Mouse (Mus musculus) CH12.LX (cell line): ENCODE results near the gene Spopl. TPM values are rescaled to one million over a fixed set of nuclear protein-coding genes. Genes with fewer than 3 reads are reported as not detected.

ENCODE experiments used
- DNase-seq: peaks from one replicate; pipeline ENCODE4 v3.0.0-alpha.2; 2013; ENCODE audit errors: extremely low read depth
- H3K27ac ChIP-seq: 2 replicates; pipeline ENCODE4 v1.5.1; 2012; ENCODE audit warnings: low read depth, mild to moderate bottlenecking, control low read depth, moderate library complexity; ENCODE audit not compliant: insufficient read depth
- H3K27me3 ChIP-seq: replicated peaks from 2 replicates; pipeline ENCODE3; 2012; ENCODE audit warnings: inconsistent platforms
- H3K36me3 ChIP-seq, 2 experiments: replicated peaks in 1 of 2; 2 replicates each; pipeline versions ENCODE3 to v1.6.1; 2012; ENCODE audit warnings: inconsistent platforms in 1 of 2, low read length in 1 of 2, mild to moderate bottlenecking in 1 of 2, mixed read lengths in 1 of 2, moderate library complexity in 1 of 2; ENCODE audit not compliant: control insufficient read depth in 1 of 2, insufficient read depth in 1 of 2
- H3K4me1 ChIP-seq, 2 experiments: 2 replicates each; pipeline ENCODE4 v1.6.1; 2012; ENCODE audit warnings: inconsistent platforms in 1 of 2, moderate library complexity in 1 of 2; ENCODE audit not compliant: insufficient read depth in 2 of 2, control insufficient read depth in 1 of 2
- H3K4me2 ChIP-seq: 2 replicates; pipeline ENCODE4 v1.6.1; 2012; ENCODE audit warnings: low read depth, mild to moderate bottlenecking, control low read depth; ENCODE audit not compliant: poor library complexity, insufficient read depth, severe bottlenecking
- H3K4me3 ChIP-seq, 3 experiments: fragments of 150-350 bp in 1 of 3; sonication (generic) in 1 of 3; replicated peaks in 1 of 3; 2 replicates each; pipeline versions ENCODE3 to v1.5.1; 2011 to 2012; ENCODE audit warnings: low read depth in 2 of 3, low read length in 2 of 3, mild to moderate bottlenecking in 2 of 3, moderate library complexity in 2 of 3, control low read depth in 1 of 3, improper control_type of control experiment in 1 of 3, inconsistent platforms in 1 of 3, mixed read lengths in 1 of 3; ENCODE audit not compliant: poor library complexity in 1 of 3
- H3K79me2 ChIP-seq: replicated peaks from 2 replicates; pipeline ENCODE4 v1.6.1; 2012; ENCODE audit warnings: mild to moderate bottlenecking, moderate library complexity; ENCODE audit not compliant: control insufficient read depth, poor library complexity, insufficient read depth, severe bottlenecking; ENCODE audit errors: extremely low read depth
- H3K9ac ChIP-seq: 2 replicates; pipeline ENCODE4 v1.6.1; 2012; ENCODE audit warnings: low read depth, mild to moderate bottlenecking, control low read depth, moderate library complexity; ENCODE audit not compliant: insufficient read depth
- H3K9me3 ChIP-seq: replicated peaks from 2 replicates; pipeline ENCODE3; 2012; ENCODE audit warnings: low read length, inconsistent platforms, mixed read lengths
- BHLHE40 ChIP-seq: IDR thresholded peaks from 2 replicates; pipeline ENCODE4 v1.6.1; 2011; ENCODE audit warnings: mild to moderate bottlenecking, low read depth, low read length, improper control_type of control experiment
- E2F4 ChIP-seq: IDR thresholded peaks from 2 replicates; pipeline ENCODE4 v1.6.1; 2011; ENCODE audit warnings: low read depth, low read length, improper control_type of control experiment; ENCODE audit not compliant: insufficient replicate concordance
- ELF1 ChIP-seq: IDR thresholded peaks from 2 replicates; pipeline ENCODE4 v1.6.1; 2014; ENCODE audit warnings: low read depth, mild to moderate bottlenecking, inconsistent platforms, low read length, improper control_type of control experiment
- MXI1 ChIP-seq: IDR thresholded peaks from 2 replicates; pipeline ENCODE4 v1.6.1; 2011; ENCODE audit warnings: mild to moderate bottlenecking, low read depth, low read length, improper control_type of control experiment
- NRF1 ChIP-seq: IDR thresholded peaks from 2 replicates; pipeline ENCODE4 v1.6.1; 2014; ENCODE audit warnings: low read depth, mild to moderate bottlenecking, inconsistent platforms, low read length, improper control_type of control experiment, moderate library complexity
- POLR2A ChIP-seq: IDR thresholded peaks from 2 replicates; pipeline ENCODE4 v1.6.1; 2011; ENCODE audit warnings: low read depth, mild to moderate bottlenecking, improper control_type of control experiment, low read length
- RAD21 ChIP-seq: IDR thresholded peaks from 2 replicates; pipeline ENCODE4 v1.6.1; 2011; ENCODE audit warnings: low read depth, mild to moderate bottlenecking, low read length, improper control_type of control experiment, moderate library complexity
- SIN3A ChIP-seq: IDR thresholded peaks from 2 replicates; pipeline ENCODE4 v1.6.1; 2012; ENCODE audit warnings: low read length, improper control_type of control experiment, inconsistent platforms
- SMC3 ChIP-seq: IDR thresholded peaks from 2 replicates; pipeline ENCODE4 v1.6.1; 2011; ENCODE audit warnings: low read depth, low read length, improper control_type of control experiment
- TBP ChIP-seq: conservative IDR thresholded peaks from 2 replicates; pipeline ENCODE4 v1.6.1; 2011; ENCODE audit warnings: low read depth, low read length, improper control_type of control experiment
- USF1 ChIP-seq: IDR thresholded peaks from 2 replicates; pipeline ENCODE4 v1.6.1; 2014; ENCODE audit warnings: low read depth, mild to moderate bottlenecking, inconsistent platforms, low read length, improper control_type of control experiment
- USF2 ChIP-seq: conservative IDR thresholded peaks from 2 replicates; pipeline ENCODE4 v1.6.1; 2011; ENCODE audit warnings: low read depth, low read length, improper control_type of control experiment
- ZC3H11A ChIP-seq: IDR thresholded peaks from 2 replicates; pipeline ENCODE4 v1.6.1; 2012; ENCODE audit warnings: low read depth, mild to moderate bottlenecking, inconsistent platforms, low read length, improper control_type of control experiment
- ZNF384 ChIP-seq: IDR thresholded peaks from 2 replicates; pipeline ENCODE4 v1.6.1; 2012; ENCODE audit warnings: low read depth, low read length, improper control_type of control experiment, inconsistent platforms
- dilution Hi-C: fragments of 300-500 bp; cut with MboI; formaldehyde crosslinking; loops from 2 replicates; pipeline ENCODE4 v1.14.3; 2020; ENCODE audit warnings: low sequenced_read_pairs; ENCODE audit not compliant: extremely low pct_unique_long_range_greater_than_20kb, extremely low pct_ligation_motif_present
- in situ Hi-C: fragments of 300-500 bp; cut with MboI; formaldehyde crosslinking; loops from 3 replicates; pipeline ENCODE4 v1.14.3; 2019; ENCODE audit warnings: low sequenced_read_pairs, low pct_ligation_motif_present, low pct_unique_long_range_greater_than_20kb, mixed read lengths
- polyA plus RNA-seq: library from polyadenylated mRNA; unstranded; fragments of >175 nt; gene quantifications from 2 replicates; pipeline ENCODE4 v1.2.1, GENCODE M21; 2012; ENCODE audit warnings: low read depth; ENCODE audit not compliant: insufficient read length
- total RNA-seq, 2 experiments: library from RNA; depleted of rRNA; stranded (reverse); fragments of 300-350 nt in 1 of 2; fragments of >200 nt in 1 of 2; gene quantifications; 2 replicates each; pipeline ENCODE4 v1.2.3; 2012 to 2014

Spopl gene
- total and polyA plus RNA-seq, 3 experiments = 5.9 to 11.0 (median 9.4) TPM

DNA sequence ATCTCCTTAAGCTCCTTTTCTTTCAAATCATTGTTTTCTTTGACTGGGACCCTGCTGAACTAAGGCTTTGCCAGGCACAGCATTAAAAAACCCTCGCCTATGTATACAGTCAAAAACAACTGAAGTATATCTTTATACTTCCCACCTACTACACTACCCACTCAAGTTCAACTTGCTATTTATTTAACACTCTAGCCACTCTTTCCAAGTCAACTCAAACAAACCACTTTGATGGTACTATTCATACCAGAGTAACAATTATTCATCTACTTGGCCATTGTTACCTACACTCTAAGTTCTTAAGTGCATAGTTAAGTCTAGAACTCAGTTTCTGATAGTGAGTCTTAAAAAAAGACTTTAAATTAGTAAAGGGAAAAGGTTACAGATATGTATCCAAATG lies 3.1 kb downstream of the Spopl start:
- no peak for DNase-seq
- Histone ChIP-seq H3K27ac (no peak overlapping the region), H3K27me3 (no peaks in the 10 kb centered on the region), H3K4me3 (no peak overlapping the region), H3K79me2 (peaks cover 39% of the 10 kb centered on the region), H3K9ac (no peak overlapping the region), H3K36me3 (peaks cover 3 to 20% of the 10 kb centered on the region in 2 experiments), H3K9me3 (no peaks in the 10 kb centered on the region), H3K4me1 (peaks cover 7 to 20% of the 10 kb centered on the region in 2 experiments; a peak in 3 of 4 replicates)
- dilution Hi-C loops = no loop called here
- in situ Hi-C loops = no loop called here
- TF ChIP-seq MXI1 (no peak), USF2 (no peak), RAD21 (no peak), ELF1 (no peak), ZC3H11A (no peak)
- TF ChIP-seq, all 38 proteins: peak for 0
- H3K4me2 ChIP-seq = no peak overlapping the region

DNA sequence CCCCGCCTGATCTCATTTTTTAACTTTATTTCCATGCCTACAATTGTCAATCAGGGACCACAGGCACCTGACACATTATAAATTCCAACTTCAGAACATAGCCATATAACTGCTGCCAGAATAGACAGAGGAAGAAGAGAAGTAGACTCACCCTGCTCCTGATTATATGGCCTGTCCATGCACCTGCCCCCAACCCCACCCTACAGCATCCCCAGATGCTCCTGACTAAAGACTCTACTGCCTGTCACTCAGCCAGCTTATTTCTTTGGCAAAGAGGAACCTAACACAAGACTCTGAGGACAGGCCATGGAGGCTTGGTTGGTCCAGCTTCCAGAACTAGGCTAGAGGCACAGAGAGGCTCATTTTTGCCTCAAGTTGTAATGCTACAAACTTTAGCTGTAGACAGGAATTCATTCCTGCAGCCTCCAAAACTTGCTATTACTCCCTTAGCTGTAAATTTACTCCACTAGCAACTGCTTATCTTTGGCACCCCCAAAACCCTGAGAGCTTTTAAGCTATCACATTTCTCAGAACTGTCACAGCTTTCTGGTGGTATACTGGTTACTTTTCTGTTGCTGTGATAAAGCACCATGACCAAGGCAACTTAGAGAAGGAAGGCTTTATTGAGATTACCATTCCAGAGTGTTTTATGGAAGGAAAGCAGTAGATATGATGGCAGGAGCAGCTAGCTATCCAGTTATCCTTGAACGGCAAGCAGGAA lies 6.7 kb downstream of the Spopl start:
- no peak overlapping the region for H3K27ac ChIP-seq
- no peaks in the 10 kb centered on the region for H3K27me3 ChIP-seq
- in situ Hi-C loops (no loop called here), dilution Hi-C loops (no loop called here)
- DNase-seq = no peak
- H3K79me2 ChIP-seq = peaks cover 32% of the 10 kb centered on the region
- H3K4me1 ChIP-seq = peaks cover 0 to 10% of the 10 kb centered on the region in 2 experiments; a peak in 1 of 4 replicates
- H3K4me3 ChIP-seq = no peak overlapping the region
- no peak overlapping the region for H3K9ac ChIP-seq
- peaks cover 2% of the 10 kb centered on the region for H3K9me3 ChIP-seq
- peaks cover 3 to 34% of the 10 kb centered on the region in 2 experiments for H3K36me3 ChIP-seq
- no peak for TF ChIP-seq ELF1
- no peak overlapping the region for H3K4me2 ChIP-seq

DNA sequence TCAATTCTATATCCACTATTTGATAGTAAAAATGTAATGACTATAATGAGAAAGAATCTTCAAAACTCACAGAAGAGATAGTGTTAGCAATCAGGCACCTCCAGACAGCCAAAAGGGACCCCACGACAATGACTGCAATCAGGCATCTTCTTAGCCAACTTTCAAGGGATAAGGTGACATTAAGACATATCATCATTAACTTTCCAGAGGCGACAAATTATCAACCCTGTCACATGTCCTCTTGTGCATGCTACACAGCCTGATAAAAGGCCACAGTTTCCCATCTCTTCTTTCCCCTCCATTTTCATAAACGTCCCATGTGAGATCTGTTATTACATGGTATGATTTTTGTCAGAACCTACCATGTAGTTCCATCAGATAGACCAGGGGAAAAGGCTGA lies 9.0 kb downstream of the Spopl start:
- peaks cover 0 to 23% of the 10 kb centered on the region in 2 experiments for H3K36me3 ChIP-seq
- H3K9me3 ChIP-seq = peaks cover 2% of the 10 kb centered on the region
- H3K79me2 ChIP-seq = peaks cover 20% of the 10 kb centered on the region
- no peak overlapping the region for H3K4me3 ChIP-seq
- H3K27ac ChIP-seq = no peak overlapping the region
- DNase-seq = no peak
- no peak for TF ChIP-seq RAD21
- TF ChIP-seq TBP = no peak
- no peak for TF ChIP-seq SMC3
- TF ChIP-seq BHLHE40 = no peak
- no peak for TF ChIP-seq ZNF384
- no peak for TF ChIP-seq POLR2A
- TF ChIP-seq USF1 = no peak
- TF ChIP-seq NRF1 = no peak
- no peak for TF ChIP-seq SIN3A
- TF ChIP-seq E2F4 = no peak
- H3K27me3 ChIP-seq = no peaks in the 10 kb centered on the region
- in situ Hi-C loops (no loop called here), dilution Hi-C loops (no loop called here)
- H3K4me1 ChIP-seq = no peaks in the 10 kb centered on the region
- no peak overlapping the region for H3K9ac ChIP-seq
- no peak overlapping the region for H3K4me2 ChIP-seq
